Mouse (Mus musculus): Measurements from ENCODE around the gene Gdf15.

DNA sequence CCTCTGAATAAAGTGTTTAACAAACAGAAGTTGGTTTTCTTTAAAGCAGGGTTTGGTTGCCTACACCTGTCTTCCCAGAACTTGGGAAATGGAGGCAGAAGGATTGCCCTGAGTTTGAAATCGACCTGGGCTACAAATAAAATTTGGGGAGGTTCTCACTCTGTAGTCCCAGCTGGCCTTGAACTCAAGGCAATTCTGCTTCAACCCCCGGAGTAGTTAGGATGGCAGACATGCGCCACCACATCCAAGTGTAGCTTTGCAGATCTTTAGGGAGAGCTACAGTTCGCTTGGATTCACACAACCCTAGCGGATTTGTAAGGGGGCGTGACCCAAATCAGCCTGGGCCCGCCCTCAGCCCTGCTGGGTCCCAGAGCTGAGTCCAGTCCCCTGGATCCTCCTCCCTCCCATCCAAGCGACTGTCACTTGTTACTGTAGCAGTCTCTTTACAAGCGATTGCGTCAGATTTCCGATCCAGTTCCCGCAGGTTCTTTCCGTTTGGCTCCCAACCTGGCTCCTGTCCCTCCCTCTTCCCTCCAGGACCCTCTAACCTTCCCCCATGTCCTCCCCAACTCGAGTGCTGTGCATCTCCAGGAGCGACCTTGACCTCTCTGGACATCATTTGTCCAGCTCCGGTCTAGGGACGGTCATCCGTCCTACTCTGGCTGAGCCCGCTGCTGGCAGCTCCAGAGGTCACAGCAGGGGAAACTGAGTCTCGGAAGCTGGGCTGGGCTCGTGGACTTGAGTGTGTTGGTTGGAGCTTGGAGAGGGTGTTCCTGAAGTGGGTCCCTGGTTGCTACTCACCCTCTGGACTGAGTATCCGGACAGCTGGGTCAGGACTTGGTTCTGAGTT, 1.5 kb downstream of the Gdf15 start:
- no peak for TF ChIP-seq GATA1 (IDR thresholded peaks at IDR 0.05; ENCODE audit: low read length)
- no peak for TF ChIP-seq TAL1 (IDR thresholded peaks at IDR 0.05; ENCODE audit: low read length)
